Mouse (Mus musculus) hindbrain, postnatal 0 days (tissue): ENCODE data around the gene Cpne7. TPM values are rescaled to one million over a fixed set of nuclear protein-coding genes. Genes with fewer than 3 reads are reported as not detected.

Source experiments
- ATAC-seq: fragments of 200-750 bp; cut with Nextera tagmentation; 2 replicates; pipeline ENCODE4 v1.8.0; 2017; ENCODE audit warnings: mild to moderate bottlenecking, moderate TSS enrichment, moderate library complexity
- DNase-seq: peaks from one replicate; pipeline ENCODE4 v3.0.0-alpha.2; 2015; ENCODE audit warnings: low spot score
- H3K27ac ChIP-seq: fragments of 300-500 bp; sonication (generic); 2 replicates; pipeline ENCODE4 v1.5.1; 2014; ENCODE audit warnings: mild to moderate bottlenecking
- H3K27me3 ChIP-seq: fragments of 300-500 bp; sonication (generic); 2 replicates; pipeline ENCODE4 v1.6.1; 2014; ENCODE audit warnings: low read length, mixed read lengths; ENCODE audit not compliant: insufficient read depth
- H3K36me3 ChIP-seq: fragments of 300-500 bp; sonication (generic); 2 replicates; pipeline ENCODE4 v1.6.1; 2014; ENCODE audit warnings: low read length, mixed read lengths; ENCODE audit not compliant: insufficient read depth
- H3K4me1 ChIP-seq: fragments of 300-500 bp; sonication (generic); 2 replicates; pipeline ENCODE4 v1.6.1; 2014; ENCODE audit warnings: antibody characterized with exemption, low read length, mixed read lengths; ENCODE audit not compliant: insufficient read depth
- H3K4me2 ChIP-seq: fragments of 300-500 bp; sonication (generic); 2 replicates; pipeline ENCODE4 v1.6.1; 2014; ENCODE audit warnings: low read depth, mild to moderate bottlenecking, low read length, moderate library complexity, mixed read lengths
- H3K4me3 ChIP-seq: fragments of 300-500 bp; sonication (generic); 2 replicates; pipeline ENCODE4 v1.5.1; 2014; ENCODE audit warnings: low read length
- H3K9ac ChIP-seq: fragments of 300-500 bp; sonication (generic); replicated peaks from 2 replicates; pipeline ENCODE4 v1.6.1; 2014; ENCODE audit warnings: mild to moderate bottlenecking, low read length, moderate library complexity, mixed read lengths
- H3K9me3 ChIP-seq: fragments of 300-500 bp; sonication (generic); 2 replicates; pipeline ENCODE4 v1.6.1; 2016; ENCODE audit warnings: low read length, mixed read lengths
- CTCF ChIP-seq: IDR thresholded peaks from 2 replicates; pipeline ENCODE4 v1.5.1; 2016; ENCODE audit warnings: antibody characterized with exemption, control low read depth, low read depth
- WGBS: fragments of 180-500 bp; shearing (Covaris S2); extraction: QIAGEN DNeasy Blood & Tissue Kit; methylation state at CpG from one replicate; pipeline ENCODE4 v1.1.7; 2014; 5-methylcytosine and 5-hydroxymethylcytosine counted together
- polyA plus RNA-seq: library from polyadenylated mRNA; unstranded; fragments of >200 nt; fragmentation: Nextera tagmentation; extraction: Ambion mirVana; gene quantifications from 2 replicates; pipeline ENCODE4 v1.2.1, GENCODE M21; 2015
- total RNA-seq: library from RNA; depleted of rRNA; stranded (reverse); fragments of >200 nt; gene quantifications from 2 replicates; pipeline ENCODE4 v1.2.3, GENCODE M21; 2014; rRNA removed

Cpne7 gene
- total RNA-seq: 16.5 and 21.2 TPM in 2 replicates
- polyA plus RNA-seq: 11.9 and 13.4 TPM in 2 replicates

- Histone ChIP-seq H3K27me3 (peaks cover 41% of the 10 kb centered on the region), H3K4me3 (peak within 1 kb of the TSS; percentile 48), H3K9me3 (no peaks in the 10 kb centered on the region), H3K27ac (no peak within 1 kb of the TSS), H3K36me3 (no peaks in the 10 kb centered on the region), H3K4me1 (peaks cover 6% of the 10 kb centered on the region; the same call in 1 of the 2 replicates), H3K4me2 (peak within 1 kb of the TSS; percentile 61), H3K9ac (peak within 1 kb of the TSS; percentile 47; the same call in 1 of the 2 replicates)
- 2% methylated on average over 43 of the region's 51 CpGs for WGBS
- no peak for TF ChIP-seq CTCF
- ATAC-seq: peak; percentile 41; the same call in 1 of the 2 replicates
- DNase-seq: no peak
These were observed at the start of gene Cpne7 for GRCm38 (mm10) chr8:123117127-123117731. TSS of gene Cpne7 (plus strand) at chr8:123117374.

GRCm38 (mm10) chr8:123071176-123071575 lies 46.0 kb upstream of the Cpne7 start:
- Histone ChIP-seq H3K27me3 (no peaks in the 10 kb centered on the region), H3K9me3 (no peaks in the 10 kb centered on the region), H3K9ac (no peak overlapping the region), H3K4me3 (no peak overlapping the region), H3K4me1 (no peaks in the 10 kb centered on the region), H3K36me3 (peaks cover 21% of the 10 kb centered on the region; the same call in 1 of the 2 replicates), H3K4me2 (no peak overlapping the region), H3K27ac (no peak overlapping the region)
- ATAC-seq (no peak), DNase-seq (peak; percentile 61)
- 50% methylated on average over 4 of the region's 4 CpGs for WGBS
- TF ChIP-seq CTCF: no peak

- no peak overlapping the region for H3K4me2 ChIP-seq
- no peak for TF ChIP-seq CTCF
- ATAC-seq (no peak), DNase-seq (no peak)
- 91% methylated on average over 6 of the region's 6 CpGs for WGBS
- no peaks in the 10 kb centered on the region for H3K4me1 ChIP-seq
- no peak overlapping the region for H3K4me3 ChIP-seq
- H3K9ac ChIP-seq: no peak overlapping the region
- no peaks in the 10 kb centered on the region for H3K9me3 ChIP-seq
- no peak overlapping the region for H3K27ac ChIP-seq
- no peaks in the 10 kb centered on the region for H3K27me3 ChIP-seq
- H3K36me3 ChIP-seq: peaks cover 61% of the 10 kb centered on the region; the same call in 1 of the 2 replicates
These were observed 40.0 kb upstream of the Cpne7 start for GRCm38 (mm10) chr8:123077213-123077612.

GRCm38 (mm10) chr8:123082993-123083392 lies 34.2 kb upstream of the Cpne7 start:
- DNase-seq: no peak
- Histone ChIP-seq H3K36me3 (peaks cover 76% of the 10 kb centered on the region), H3K27ac (peak overlapping the region; percentile 70; the same call in 1 of the 2 replicates), H3K9me3 (no peaks in the 10 kb centered on the region), H3K4me3 (no peak overlapping the region), H3K27me3 (no peaks in the 10 kb centered on the region), H3K9ac (no peak overlapping the region), H3K4me2 (no peak overlapping the region), H3K4me1 (no peaks in the 10 kb centered on the region)
- no peak for TF ChIP-seq CTCF
- WGBS: 75% methylated on average over 6 of the region's 6 CpGs
- no peak for ATAC-seq

GRCm38 (mm10) chr8:123083610-123084009 lies 33.6 kb upstream of the Cpne7 start:
- Histone ChIP-seq H3K4me2 (no peak overlapping the region), H3K9ac (no peak overlapping the region), H3K27ac (peak overlapping the region; percentile 70; the same call in 1 of the 2 replicates), H3K27me3 (no peaks in the 10 kb centered on the region), H3K9me3 (no peaks in the 10 kb centered on the region), H3K36me3 (peaks cover 80% of the 10 kb centered on the region), H3K4me1 (no peaks in the 10 kb centered on the region), H3K4me3 (no peak overlapping the region)
- 82% methylated on average over 12 of the region's 12 CpGs for WGBS
- no peak for TF ChIP-seq CTCF
- DNase-seq (peak; percentile 48), ATAC-seq (peak; percentile 78; the same call in 1 of the 2 replicates)

- Histone ChIP-seq H3K36me3 (peaks cover 80% of the 10 kb centered on the region), H3K4me3 (no peak overlapping the region), H3K4me2 (no peak overlapping the region), H3K27ac (no peak overlapping the region), H3K9me3 (no peaks in the 10 kb centered on the region), H3K27me3 (no peaks in the 10 kb centered on the region), H3K9ac (no peak overlapping the region), H3K4me1 (no peaks in the 10 kb centered on the region)
- TF ChIP-seq CTCF: no peak
- ATAC-seq (no peak), DNase-seq (no peak)
- WGBS: 86% methylated on average over 9 of the region's 9 CpGs
These were observed 29.9 kb upstream of the Cpne7 start for GRCm38 (mm10) chr8:123087289-123087688.

GRCm38 (mm10) chr8:123097216-123097615 lies 20.0 kb upstream of the Cpne7 start:
- peak overlapping the region; percentile 81 for H3K27ac ChIP-seq
- H3K4me3 ChIP-seq: no peak overlapping the region
- WGBS: 73% methylated on average over 11 of the region's 11 CpGs
- peak; percentile 50 for DNase-seq
- no peak overlapping the region for H3K9ac ChIP-seq
- no peak for TF ChIP-seq CTCF
- H3K27me3 ChIP-seq: no peaks in the 10 kb centered on the region
- H3K4me1 ChIP-seq: no peaks in the 10 kb centered on the region
- H3K9me3 ChIP-seq: no peaks in the 10 kb centered on the region
- H3K4me2 ChIP-seq: no peak overlapping the region
- ATAC-seq: no peak
- peaks cover 28% of the 10 kb centered on the region for H3K36me3 ChIP-seq
